Mouse (Mus musculus) liver, embryonic 12.5 days (tissue): ENCODE measurements around the gene Cd24a. TPM values are rescaled to one million over a fixed set of nuclear protein-coding genes. Genes with fewer than 3 reads are reported as not detected.

Experiments
- ATAC-seq: fragments of 200-750 bp; cut with Nextera tagmentation; 2 replicates; pipeline ENCODE4 v1.8.0; 2017; ENCODE audit warnings: moderate number of reproducible peaks, mild to moderate bottlenecking, moderate library complexity
- H3K27ac ChIP-seq: fragments of 300-500 bp; sonication (generic); 2 replicates; pipeline ENCODE4 v1.5.1; 2016; ENCODE audit warnings: mild to moderate bottlenecking
- H3K27me3 ChIP-seq: fragments of 300-500 bp; sonication (generic); replicated peaks from 2 replicates; pipeline ENCODE4 v1.6.1; 2016; ENCODE audit warnings: mild to moderate bottlenecking, moderate library complexity
- H3K36me3 ChIP-seq: fragments of 300-500 bp; sonication (generic); 2 replicates; pipeline ENCODE4 v1.6.1; 2016; ENCODE audit warnings: mild to moderate bottlenecking, moderate library complexity
- H3K4me1 ChIP-seq: fragments of 300-500 bp; sonication (generic); 2 replicates; pipeline ENCODE4 v1.6.1; 2016
- H3K4me2 ChIP-seq: fragments of 300-500 bp; sonication (generic); 2 replicates; pipeline ENCODE4 v1.6.1; 2016; ENCODE audit warnings: mild to moderate bottlenecking, moderate library complexity
- H3K4me3 ChIP-seq: fragments of 300-500 bp; sonication (generic); 2 replicates; pipeline ENCODE4 v1.5.1; 2016; ENCODE audit warnings: mild to moderate bottlenecking, moderate library complexity
- H3K9ac ChIP-seq: fragments of 300-500 bp; sonication (generic); 2 replicates; pipeline ENCODE4 v1.6.1; 2016; ENCODE audit warnings: mild to moderate bottlenecking, moderate library complexity
- H3K9me3 ChIP-seq: fragments of 300-500 bp; sonication (generic); replicated peaks from 2 replicates; pipeline ENCODE4 v1.6.1; 2016; ENCODE audit warnings: mild to moderate bottlenecking, moderate library complexity
- WGBS: fragments of 180-500 bp; shearing (Covaris S2); methylation state at CpG from one replicate; pipeline ENCODE4 v1.1.7; 2016; ENCODE audit not compliant: insufficient replicate concordance; 5-methylcytosine and 5-hydroxymethylcytosine counted together
- polyA plus RNA-seq: library from polyadenylated mRNA; unstranded; fragments of >200 nt; fragmentation: Nextera tagmentation; extraction: Ambion mirVana; gene quantifications from 2 replicates; pipeline ENCODE4 v1.2.1, GENCODE M21; 2016

Cd24a gene
- polyA plus RNA-seq, 1 experiment from 2014 or later = 819 TPM

- Histone ChIP-seq H3K27me3 (peaks cover 18% of the 10 kb centered on the region), H3K9ac (no peak overlapping the region), H3K36me3 (no peaks in the 10 kb centered on the region), H3K27ac (no peak overlapping the region), H3K4me3 (no peak overlapping the region), H3K9me3 (no peaks in the 10 kb centered on the region), H3K4me1 (peaks cover 5% of the 10 kb centered on the region; the same call in 1 of the 2 replicates), H3K4me2 (no peak overlapping the region)
- WGBS = 27% methylated on average over 2 of the region's 2 CpGs
- no peak for ATAC-seq
Measured at GRCm38 (mm10) chr10:43560765-43561164, 17.3 kb upstream of the Cd24a start.

- H3K36me3 ChIP-seq = no peaks in the 10 kb centered on the region
- peaks cover 5% of the 10 kb centered on the region; the same call in 1 of the 2 replicates for H3K4me1 ChIP-seq
- H3K4me3 ChIP-seq = no peak overlapping the region
- no peak overlapping the region for H3K27ac ChIP-seq
- H3K9me3 ChIP-seq = no peaks in the 10 kb centered on the region
- H3K27me3 ChIP-seq = peaks cover 18% of the 10 kb centered on the region
- no peak overlapping the region for H3K4me2 ChIP-seq
- 72% methylated on average over 2 of the region's 2 CpGs for WGBS
- no peak for ATAC-seq
- H3K9ac ChIP-seq = no peak overlapping the region
Measured at GRCm38 (mm10) chr10:43561311-43561710, 16.8 kb upstream of the Cd24a start.

- Histone ChIP-seq H3K27me3 (peaks cover 5% of the 10 kb centered on the region), H3K4me3 (no peak overlapping the region), H3K9ac (no peak overlapping the region), H3K4me1 (peaks cover 21% of the 10 kb centered on the region), H3K4me2 (no peak overlapping the region), H3K9me3 (peaks cover 11% of the 10 kb centered on the region), H3K36me3 (no peaks in the 10 kb centered on the region), H3K27ac (no peak overlapping the region)
- WGBS = 65% methylated on average over 2 of the region's 2 CpGs
- no peak for ATAC-seq
Measured at GRCm38 (mm10) chr10:43574352-43574751, 3.7 kb upstream of the Cd24a start.

- H3K9ac ChIP-seq = no peak overlapping the region
- WGBS = 3% methylated on average over 3 of the region's 3 CpGs
- H3K9me3 ChIP-seq = peaks cover 11% of the 10 kb centered on the region
- no peak overlapping the region for H3K27ac ChIP-seq
- H3K4me3 ChIP-seq = no peak overlapping the region
- peaks cover 2% of the 10 kb centered on the region for H3K36me3 ChIP-seq
- no peak overlapping the region for H3K4me2 ChIP-seq
- H3K27me3 ChIP-seq = peaks cover 5% of the 10 kb centered on the region
- no peak for ATAC-seq
- peaks cover 21% of the 10 kb centered on the region for H3K4me1 ChIP-seq
Measured at GRCm38 (mm10) chr10:43574956-43575355, 3.1 kb upstream of the Cd24a start.

- H3K9me3 ChIP-seq = 0 out of 2 replicates have a peak, but pooled peaks cover under 1% of the 10 kb centered on the region
- H3K4me1 ChIP-seq = peaks cover 42% of the 10 kb centered on the region
- peaks cover 27% of the 10 kb centered on the region for H3K36me3 ChIP-seq
- peak; percentile 11; the same call in 1 of the 2 replicates for ATAC-seq
- peak overlapping the region; percentile 94 for H3K9ac ChIP-seq
- H3K27ac ChIP-seq = peak overlapping the region; percentile 97
- peak overlapping the region; percentile 87 for H3K4me3 ChIP-seq
- WGBS = 22% methylated on average over 19 of the region's 19 CpGs
- H3K27me3 ChIP-seq = peaks cover 5% of the 10 kb centered on the region
- H3K4me2 ChIP-seq = peak overlapping the region; percentile 85
Measured at GRCm38 (mm10) chr10:43577299-43577996, 636 bp upstream of the Cd24a start.

GRCm38 (mm10) chr10:43578366-43578753, 276 bp downstream of the Cd24a start:
- Histone ChIP-seq H3K36me3 (peaks cover 36% of the 10 kb centered on the region), H3K4me1 (peaks cover 49% of the 10 kb centered on the region), H3K9me3 (no peaks in the 10 kb centered on the region), H3K27me3 (peaks cover 5% of the 10 kb centered on the region), H3K9ac (peak overlapping the region; percentile 94), H3K4me2 (peak overlapping the region; percentile 85), H3K4me3 (peak overlapping the region; percentile 87), H3K27ac (peak overlapping the region; percentile 97)
- ATAC-seq = peak; percentile 68
- WGBS = 1% methylated on average over 32 of the region's 32 CpGs

GRCm38 (mm10) chr10:43578754-43579380, 783 bp downstream of the Cd24a start:
- Histone ChIP-seq H3K27ac (peak overlapping the region; percentile 97), H3K4me3 (peak overlapping the region; percentile 87), H3K9ac (peak overlapping the region; percentile 94), H3K4me2 (peak overlapping the region; percentile 85), H3K36me3 (peaks cover 41% of the 10 kb centered on the region), H3K9me3 (no peaks in the 10 kb centered on the region), H3K27me3 (peaks cover 5% of the 10 kb centered on the region), H3K4me1 (peaks cover 49% of the 10 kb centered on the region)
- ATAC-seq = peak; percentile 86
- under 1% methylated on average over 57 of the region's 65 CpGs for WGBS

GRCm38 (mm10) chr10:43579381-43580261, 1.5 kb downstream of the Cd24a start:
- H3K36me3 ChIP-seq = peaks cover 48% of the 10 kb centered on the region
- peaks cover 5% of the 10 kb centered on the region for H3K27me3 ChIP-seq
- H3K4me3 ChIP-seq = peak overlapping the region; percentile 87
- WGBS = under 1% methylated on average over 48 of the region's 49 CpGs
- H3K9me3 ChIP-seq = no peaks in the 10 kb centered on the region
- peaks cover 51% of the 10 kb centered on the region for H3K4me1 ChIP-seq
- H3K27ac ChIP-seq = peak overlapping the region; percentile 97
- peak overlapping the region; percentile 94 for H3K9ac ChIP-seq
- H3K4me2 ChIP-seq = peak overlapping the region; percentile 85
- peak; percentile 26 for ATAC-seq

- Histone ChIP-seq H3K4me3 (peak overlapping the region; percentile 87), H3K36me3 (peaks cover 59% of the 10 kb centered on the region), H3K27me3 (peaks cover 5% of the 10 kb centered on the region), H3K4me1 (peaks cover 49% of the 10 kb centered on the region), H3K9me3 (no peaks in the 10 kb centered on the region), H3K4me2 (peak overlapping the region; percentile 85), H3K9ac (peak overlapping the region; percentile 94), H3K27ac (peak overlapping the region; percentile 97)
- 3% methylated on average over 15 of the region's 15 CpGs for WGBS
- no peak for ATAC-seq
Measured at GRCm38 (mm10) chr10:43580649-43581078, 2.6 kb downstream of the Cd24a start.

- peaks cover 5% of the 10 kb centered on the region for H3K27me3 ChIP-seq
- peaks cover 48% of the 10 kb centered on the region for H3K4me1 ChIP-seq
- peak overlapping the region; percentile 97 for H3K27ac ChIP-seq
- H3K4me2 ChIP-seq = peak overlapping the region; percentile 85
- peaks cover 65% of the 10 kb centered on the region for H3K36me3 ChIP-seq
- H3K9me3 ChIP-seq = no peaks in the 10 kb centered on the region
- ATAC-seq = no peak
- H3K4me3 ChIP-seq = peak overlapping the region; percentile 87
- H3K9ac ChIP-seq = peak overlapping the region; percentile 94
- WGBS = 12% methylated on average over 3 of the region's 3 CpGs
Measured at GRCm38 (mm10) chr10:43581260-43581659, 3.2 kb downstream of the Cd24a start.

GRCm38 (mm10) chr10:43584538-43584937, 6.5 kb downstream of the Cd24a start:
- peaks cover 57% of the 10 kb centered on the region for H3K4me1 ChIP-seq
- WGBS = 83% methylated on average over 4 of the region's 4 CpGs

More at GRCm38 (mm10) chr10:43584538-43584937, 6.5 kb downstream of the Cd24a start:
- Histone ChIP-seq H3K27me3 (no peaks in the 10 kb centered on the region), H3K4me2 (no peak overlapping the region), H3K36me3 (peaks cover 65% of the 10 kb centered on the region), H3K4me3 (no peak overlapping the region), H3K27ac (peak overlapping the region; percentile 82), H3K9me3 (no peaks in the 10 kb centered on the region), H3K9ac (no peak overlapping the region)
- ATAC-seq = peak; percentile 19
